Mouse (Mus musculus) lung, adult 2 months (tissue): ENCODE measurements around the gene Psmc3.
"Not testable (repeated sequence)": the region's sequence is repeated elsewhere in the genome, so short reads cannot be mapped to it uniquely, and the experiment has no call there.

Experiments used
- CTCF ChIP-seq: fragments of 200-500 bp; IDR thresholded peaks from 2 replicates; pipeline ENCODE4 v1.5.1; 2011; ENCODE audit warnings: mild to moderate bottlenecking, low read length, control low read depth; ENCODE audit not compliant: insufficient read depth
- POLR2A ChIP-seq: fragments of 200-500 bp; IDR thresholded peaks from 2 replicates; pipeline ENCODE4 v1.6.1; 2011; ENCODE audit warnings: low read depth, mild to moderate bottlenecking, control low read depth, low read length, borderline replicate concordance; ENCODE audit errors: extremely low read depth

DNA sequence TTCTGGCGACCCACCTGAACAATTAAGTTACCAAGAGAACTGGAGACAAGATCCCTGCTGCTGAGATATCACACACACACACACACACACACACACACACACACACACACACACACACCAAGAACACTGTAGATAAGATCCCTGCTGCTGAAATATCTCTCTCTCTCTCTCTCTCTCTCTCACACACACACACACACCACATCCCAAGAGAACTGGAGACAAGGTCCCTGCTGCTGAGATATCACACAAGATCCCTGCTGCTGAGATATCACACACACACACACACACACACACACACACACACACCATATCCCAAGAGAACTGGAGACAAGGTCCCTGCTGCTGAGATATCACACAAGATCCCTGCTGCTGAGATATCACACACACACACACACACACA, 8.0 kb upstream of the Psmc3 start:
- TF ChIP-seq POLR2A, CTCF: not testable (repeated sequence)
